Mouse (Mus musculus) heart, adult 8-10 months (tissue): Measurements from ENCODE around the gene Fam71a. TPM values are rescaled to one million over a fixed set of nuclear protein-coding genes. Genes with fewer than 3 reads are reported as not detected.

Experiments
- DNase-seq: peaks from one replicate; pipeline ENCODE4 v3.0.0; 2022; ENCODE audit warnings: low spot score
- total RNA-seq, 4 experiments: library from RNA; stranded (reverse); gene quantifications; 2 replicates each; pipeline ENCODE4 v1.2.4; 2022

Gene Fam71a
- total RNA-seq, 4 experiments from 2014 or later, result not detected

DNA sequence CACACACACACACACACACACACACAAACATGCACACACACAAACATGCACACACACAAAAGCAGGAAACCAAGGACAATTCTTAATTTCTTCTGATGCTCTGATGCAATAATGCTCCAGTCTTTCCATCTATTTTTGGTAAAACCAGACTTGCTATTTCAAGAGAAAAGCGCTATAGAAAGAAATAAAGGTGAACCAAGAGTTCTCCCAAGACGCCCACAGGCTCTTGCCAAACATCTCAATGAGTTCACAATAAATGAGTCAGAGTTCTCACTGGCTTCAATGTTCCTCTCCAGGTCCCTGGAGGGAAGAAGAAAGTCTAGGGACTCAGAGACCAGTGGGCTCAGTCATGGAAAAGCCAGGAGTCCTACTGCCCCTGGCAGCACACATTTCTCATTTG is 40.9 kb downstream of the Fam71a start:
- no peak for DNase-seq

DNA sequence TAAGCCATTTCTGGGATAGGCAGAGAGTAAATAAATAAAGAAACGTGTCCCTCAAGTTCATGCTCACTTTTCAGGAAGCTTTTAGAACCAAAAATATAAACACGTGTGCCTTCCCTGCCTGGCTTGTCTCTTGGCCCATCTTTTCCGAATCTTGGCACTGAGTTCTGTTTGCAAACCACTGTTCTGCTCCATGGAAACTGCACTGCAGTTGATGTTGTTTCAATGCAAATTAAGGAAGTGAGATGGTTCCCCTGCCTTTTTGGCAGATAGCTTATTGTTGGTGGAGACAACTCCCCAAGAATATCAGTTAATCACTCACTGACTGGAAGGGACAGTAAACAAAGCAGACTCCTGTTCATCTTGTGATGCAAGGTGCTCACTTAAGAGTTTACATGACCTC is 41.9 kb downstream of the Fam71a start:
- DNase-seq, result peak; percentile 47

DNA sequence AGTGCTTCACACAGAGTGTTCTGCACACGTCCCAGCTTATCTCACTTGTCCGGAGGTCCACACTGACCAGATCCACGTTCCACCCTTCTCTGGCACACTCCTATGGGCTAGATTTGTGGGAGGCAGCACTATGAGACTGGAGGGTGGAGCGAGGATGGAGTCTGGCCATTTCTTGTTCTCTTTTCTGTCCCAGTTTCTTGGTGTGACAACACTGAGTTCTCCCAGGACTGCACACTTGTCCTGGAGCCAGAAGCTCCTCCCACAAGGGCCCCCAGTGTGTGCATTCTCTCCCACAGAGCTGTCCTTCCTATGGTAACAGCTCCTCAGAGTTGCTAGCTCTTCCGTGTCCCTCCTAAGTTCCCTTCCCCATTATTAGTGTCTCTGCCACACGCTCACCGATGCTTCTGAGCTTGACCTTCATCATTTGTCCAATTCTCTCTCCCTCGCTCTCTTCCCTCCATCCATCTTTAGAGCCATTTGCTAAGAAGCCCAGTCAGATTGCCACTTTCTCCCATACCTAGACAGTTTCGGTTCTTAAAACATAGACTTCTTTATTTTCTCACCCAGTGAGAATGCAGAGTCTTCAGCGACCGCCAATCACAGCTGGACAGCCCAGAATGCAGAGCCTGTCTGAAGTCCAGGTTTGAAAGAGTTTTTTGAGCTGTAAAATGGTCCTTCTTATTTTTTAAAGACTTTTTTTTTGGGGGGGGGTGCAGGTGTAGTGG is 48.9 kb downstream of the Fam71a start:
- DNase-seq, result peak; percentile 41

DNA sequence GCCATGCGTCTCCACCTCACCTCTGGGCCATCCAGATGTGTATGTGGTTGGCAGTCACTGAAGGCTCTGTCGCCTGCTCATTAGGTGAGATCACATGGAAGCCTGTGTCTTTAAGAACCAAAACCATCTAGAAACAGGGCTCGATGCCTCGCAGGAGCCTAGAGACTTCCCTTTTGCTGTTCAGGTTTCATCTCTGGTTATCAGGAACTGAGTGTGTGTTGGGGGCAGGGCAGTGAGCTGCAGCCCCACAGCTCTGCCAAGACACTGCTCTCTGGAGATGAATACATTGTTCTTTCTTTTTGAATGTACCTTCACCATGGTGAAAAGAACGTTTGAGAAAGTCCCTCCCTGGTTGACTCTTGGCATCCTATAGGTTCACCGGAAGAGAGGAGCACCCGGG is 49.7 kb downstream of the Fam71a start:
- no peak for DNase-seq

Other genes with a start within 250 kb of the Fam71a start
- gene Angel2, start 239.7 kb downstream of the Fam71a start, total RNA-seq, result 10 to 100 TPM; 24.0 to 30.2 (median 26.4) TPM
- 1 to 10 TPM in 1 of 4 experiments, under 1 TPM in 3; 0.08 to 1.0 (median 0.27) TPM for gene Vash2, start 185.5 kb downstream of the Fam71a start, total RNA-seq
- gene Flvcr1, start 138.7 kb downstream of the Fam71a start, total RNA-seq, result 1 to 10 TPM; 3.5 to 6.5 (median 4.0) TPM
- gene Spata45, start 128.2 kb downstream of the Fam71a start, total RNA-seq, result not detected
- 10 to 100 TPM in 3 of 4 experiments, 1 to 10 TPM in 1; 9.6 to 17.8 (median 12.1) TPM for gene Tatdn3, start 101.9 kb downstream of the Fam71a start, total RNA-seq
- gene Nsl1, start 101.8 kb downstream of the Fam71a start, total RNA-seq, result under 1 TPM; 0.19 to 0.79 (median 0.34) TPM
- gene Batf3, start 67.0 kb downstream of the Fam71a start, total RNA-seq, result under 1 TPM in 3 of 4 experiments, not detected in 1; 0.49 to 0.75 (median 0.69) TPM
- gene Atf3, start 53.2 kb upstream of the Fam71a start, total RNA-seq, result 10 to 100 TPM in 1 of 4 experiments, 1 to 10 TPM in 3; 3.0 to 10.3 (median 4.2) TPM
- gene Nenf, start 153.4 kb upstream of the Fam71a start, total RNA-seq, result 100 to 1,000 TPM in 3 of 4 experiments, 10 to 100 TPM in 1; 90.1 to 115 (median 111) TPM
- gene Tmem206, start 161.1 kb upstream of the Fam71a start, total RNA-seq, result 1 to 10 TPM; 2.6 to 4.2 (median 3.0) TPM
- gene Ppp2r5a, start 238.5 kb upstream of the Fam71a start, total RNA-seq, result 10 to 100 TPM; 94.2 to 98.9 (median 97.9) TPM